Mouse (Mus musculus) ES-CJ7 (cell line): ENCODE results near the gene Prss16.

Experiments used
- DNase-seq: peaks from one replicate; pipeline ENCODE4 v3.0.0; 2011; ENCODE audit warnings: low read depth, low spot score

Gene Prss16

DNA sequence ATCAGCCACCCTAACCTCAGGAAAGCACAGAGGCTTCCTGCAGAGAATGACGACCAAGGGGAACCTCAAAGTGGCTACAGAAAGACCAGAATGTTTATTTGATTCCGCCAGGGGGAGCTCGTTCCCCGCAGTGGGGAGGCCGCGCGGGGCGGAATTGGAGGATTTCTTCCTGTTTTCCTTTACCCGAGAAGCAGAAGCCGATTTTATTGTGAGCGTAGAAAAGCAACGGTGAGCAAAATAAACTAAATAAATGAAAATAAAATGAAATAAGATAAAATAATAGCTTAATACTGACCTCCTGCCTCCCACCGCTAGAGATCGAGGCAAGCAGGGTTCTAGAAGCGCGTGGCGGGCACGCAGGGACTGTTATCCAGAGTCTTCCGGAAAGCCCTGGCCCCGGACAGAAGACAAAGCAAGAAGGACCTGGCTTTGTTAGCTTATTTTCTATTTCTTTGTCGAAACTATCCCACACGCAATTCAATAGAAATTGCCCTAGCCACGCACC is 35.3 kb downstream of the Prss16 start:
- peak; percentile 92 for DNase-seq

DNA sequence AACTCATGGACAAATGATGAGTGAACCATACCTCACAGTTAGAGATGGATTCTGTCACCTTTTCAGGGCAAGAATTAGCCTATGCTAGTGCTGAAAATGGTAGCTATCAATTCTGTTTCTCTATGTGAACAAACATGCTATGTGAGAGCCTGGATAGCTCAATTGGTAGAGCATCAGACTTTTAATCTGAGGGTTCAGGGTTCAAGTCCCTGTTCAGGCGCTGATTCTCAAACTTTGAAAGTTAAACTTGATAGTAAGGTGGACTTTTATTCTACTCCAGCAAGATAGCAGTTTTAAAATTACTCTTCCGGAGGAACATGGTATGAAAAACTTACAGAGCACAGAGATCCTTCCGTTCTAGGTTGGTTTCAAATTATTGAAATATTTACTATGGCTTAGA is 37.9 kb downstream of the Prss16 start:
- peak; percentile 72 for DNase-seq

GRCm38 (mm10) chr13:21969816-21970215 is 39.7 kb downstream of the Prss16 start:
- no peak for DNase-seq

DNA sequence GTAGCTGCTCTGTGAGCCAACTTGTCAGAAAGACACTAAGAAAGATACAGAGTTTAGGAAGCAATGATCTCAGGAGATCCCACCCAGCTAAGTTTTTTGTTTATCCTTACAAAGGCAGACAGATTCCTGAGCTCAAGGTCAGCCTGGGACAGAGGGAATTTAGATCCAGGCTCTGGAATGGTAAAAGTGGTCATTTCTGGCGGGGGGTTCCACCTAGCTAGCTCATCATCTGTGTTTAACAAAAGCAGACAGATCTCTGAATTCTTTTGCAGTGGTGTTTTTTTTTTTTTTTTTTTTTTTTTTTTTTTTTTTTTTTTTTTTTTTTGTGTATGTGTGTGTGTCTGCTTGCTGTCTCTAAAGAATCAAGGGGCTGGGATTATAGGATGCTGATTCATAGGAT is 40.3 kb downstream of the Prss16 start:
- DNase-seq, result peak; percentile 53
